Mouse (Mus musculus): ENCODE results near the gene Cul1.
"Not testable (repeated sequence)": the region's sequence is repeated elsewhere in the genome, so short reads cannot be mapped to it uniquely, and the experiment has no call there.

DNA sequence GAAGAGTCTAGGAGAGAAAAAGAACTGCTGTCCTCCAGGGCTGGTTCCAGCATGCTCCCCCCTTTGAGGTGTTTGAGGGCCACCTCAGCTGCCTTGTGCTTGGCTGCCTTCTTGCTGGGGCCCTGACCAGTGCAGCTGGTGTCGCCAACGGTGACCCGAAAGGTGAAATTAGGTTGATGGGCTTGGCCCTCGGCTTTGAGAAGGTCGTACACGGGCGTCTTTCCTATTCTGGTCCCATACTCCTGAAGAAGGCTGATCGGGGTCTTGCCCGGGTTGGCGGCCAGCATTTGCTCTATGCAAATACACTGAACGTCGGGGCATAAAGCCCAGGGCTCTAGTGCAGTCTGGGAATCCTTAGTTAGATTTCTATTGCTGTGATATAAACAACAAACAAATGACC lies 20.4 kb upstream of the Cul1 start:
- not testable (repeated sequence) for TF ChIP-seq GATA1, TAL1 (IDR thresholded peaks at IDR 0.05; ENCODE audit: low read length)
